Mouse (Mus musculus): Measurements from ENCODE around the gene Chac1.

The Chac1 gene

DNA sequence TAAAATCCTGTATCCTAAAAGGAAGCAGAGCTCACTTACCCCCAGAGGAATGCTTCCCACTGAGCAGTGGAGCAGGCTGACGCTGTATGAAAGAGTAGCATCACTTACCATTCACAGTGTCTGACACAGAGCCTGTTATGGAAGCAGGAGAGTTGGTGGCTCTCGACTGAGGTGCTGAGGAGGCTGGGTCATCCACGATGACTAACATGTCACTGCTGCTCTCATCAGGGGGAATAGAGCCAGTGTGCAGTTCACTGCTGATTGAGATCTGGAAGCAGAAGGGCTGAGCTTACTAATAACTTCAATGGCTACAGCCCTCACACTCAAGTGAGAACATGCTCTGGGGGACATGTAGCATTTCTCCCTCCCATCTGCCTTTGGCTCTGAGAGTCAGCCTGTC is 28.4 kb downstream of the Chac1 start:
- Histone ChIP-seq H3K36me3 (ENCODE audit: control insufficient read depth, insufficient read depth, low read length, poor library complexity, severe bottlenecking) (peaks cover 10% of the 10 kb centered on the region), H3K27me3 (ENCODE audit: control insufficient read depth, insufficient read depth, low read length, poor library complexity, severe bottlenecking) (no peaks in the 10 kb centered on the region)
- no peak for DNase-seq (ENCODE audit: low read depth, low spot score)

- DNase-seq (ENCODE audit: low read depth, low spot score) = no peak
- Histone ChIP-seq H3K36me3 (ENCODE audit: control insufficient read depth, insufficient read depth, low read length, poor library complexity, severe bottlenecking) (peaks cover 4% of the 10 kb centered on the region; the same call in 1 of the 2 replicates), H3K27me3 (ENCODE audit: control insufficient read depth, insufficient read depth, low read length, poor library complexity, severe bottlenecking) (no peaks in the 10 kb centered on the region)
Observed at GRCm38 (mm10) chr2:119388266-119388665, 37.2 kb downstream of the Chac1 start.

DNA sequence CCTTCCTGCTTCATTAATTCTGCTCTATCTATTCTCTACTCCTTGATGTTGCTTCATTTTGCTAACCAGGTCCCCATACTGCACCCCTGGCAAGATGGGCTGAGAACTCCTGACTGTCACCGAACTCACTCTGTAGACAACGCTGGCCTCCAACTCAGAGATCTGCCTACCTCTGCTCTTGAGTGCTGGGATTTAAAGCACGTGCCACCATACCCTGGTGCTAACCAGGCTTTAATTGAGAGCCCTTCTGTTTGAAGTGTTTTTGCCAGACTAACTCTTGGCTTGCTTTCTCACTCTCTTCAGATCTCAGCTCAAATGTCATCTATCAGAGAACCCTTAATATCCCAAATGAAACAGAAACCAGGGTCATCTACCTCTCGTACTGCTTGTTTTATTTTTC is 39.0 kb downstream of the Chac1 start:
- H3K27me3 ChIP-seq (ENCODE audit: control insufficient read depth, insufficient read depth, low read length, poor library complexity, severe bottlenecking) = no peaks in the 10 kb centered on the region
- DNase-seq (ENCODE audit: low read depth, low spot score) = no peak
- H3K36me3 ChIP-seq (ENCODE audit: control insufficient read depth, insufficient read depth, low read length, poor library complexity, severe bottlenecking) = peaks cover 4% of the 10 kb centered on the region; the same call in 1 of the 2 replicates

- H3K27me3 ChIP-seq (ENCODE audit: control insufficient read depth, insufficient read depth, low read length, poor library complexity, severe bottlenecking) = no peaks in the 10 kb centered on the region
- H3K36me3 ChIP-seq (ENCODE audit: control insufficient read depth, insufficient read depth, low read length, poor library complexity, severe bottlenecking) = 0 out of 2 replicates have a peak, but pooled peaks cover 5% of the 10 kb centered on the region
- no peak for DNase-seq (ENCODE audit: low read depth, low spot score)
Observed at GRCm38 (mm10) chr2:119398252-119398651, 47.2 kb downstream of the Chac1 start.

DNA sequence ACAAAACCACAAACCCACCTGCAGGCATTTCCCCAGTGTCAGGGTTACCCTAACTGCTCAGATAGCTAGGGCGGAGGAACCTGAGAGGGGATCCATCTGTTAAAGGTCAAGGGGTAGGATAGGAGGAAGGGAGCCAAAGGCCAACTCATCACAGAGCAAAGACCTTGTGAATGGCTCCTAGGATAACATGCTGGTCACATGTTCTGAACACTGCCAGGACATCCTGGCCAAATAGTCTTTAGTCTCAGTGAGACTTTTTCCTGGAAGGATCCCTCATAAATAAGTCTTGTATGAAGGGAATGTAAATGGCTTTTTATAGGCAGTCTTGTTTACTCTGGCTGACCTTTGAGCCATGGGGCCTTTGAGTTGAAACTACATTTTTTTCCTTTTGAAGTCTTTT is 47.6 kb downstream of the Chac1 start:
- DNase-seq (ENCODE audit: low read depth, low spot score) = no peak
- no peaks in the 10 kb centered on the region for H3K27me3 ChIP-seq (ENCODE audit: control insufficient read depth, insufficient read depth, low read length, poor library complexity, severe bottlenecking)

GRCm38 (mm10) chr2:119399313-119399712 is 48.3 kb downstream of the Chac1 start:
- H3K36me3 ChIP-seq (ENCODE audit: control insufficient read depth, insufficient read depth, low read length, poor library complexity, severe bottlenecking) = peaks cover 9% of the 10 kb centered on the region; the same call in 1 of the 2 replicates
- no peak for DNase-seq (ENCODE audit: low read depth, low spot score)
- no peaks in the 10 kb centered on the region for H3K27me3 ChIP-seq (ENCODE audit: control insufficient read depth, insufficient read depth, low read length, poor library complexity, severe bottlenecking)

More for the DNA sequence above, 47.6 kb downstream of the Chac1 start:
- H3K36me3 ChIP-seq (ENCODE audit: control insufficient read depth, insufficient read depth, low read length, poor library complexity, severe bottlenecking) = peaks cover 7% of the 10 kb centered on the region; the same call in 1 of the 2 replicates
